Mouse (Mus musculus): ENCODE results near the gene Hoxc8. TPM values are rescaled to one million over a fixed set of nuclear protein-coding genes. Genes with fewer than 3 reads are reported as not detected.

The Hoxc8 gene
- total RNA-seq, 2 experiments from 2014 or later: not detected

GRCm38 (mm10) chr15:103032167-103032566 lies 41.8 kb downstream of the Hoxc8 start:
- intact Hi-C loops (cut with DNase I): no loop called here
- DNase-seq: no peak

- intact Hi-C loops (cut with DNase I): no loop called here
- no peak for DNase-seq
Observed at GRCm38 (mm10) chr15:103032646-103033575, 42.5 kb downstream of the Hoxc8 start.

- DNase-seq: no peak
- intact Hi-C loops (cut with DNase I): no loop called here
Observed at GRCm38 (mm10) chr15:103034043-103034806, 43.8 kb downstream of the Hoxc8 start.

GRCm38 (mm10) chr15:103034807-103035547 lies 44.6 kb downstream of the Hoxc8 start:
- DNase-seq: no peak
- intact Hi-C loops (cut with DNase I): no loop called here

- no peak for DNase-seq
- intact Hi-C loops (cut with DNase I): no loop called here
Observed at GRCm38 (mm10) chr15:103035548-103035881, 45.1 kb downstream of the Hoxc8 start.

GRCm38 (mm10) chr15:103037579-103037978 lies 47.2 kb downstream of the Hoxc8 start:
- intact Hi-C loops (cut with DNase I): no loop called here

GRCm38 (mm10) chr15:103038701-103039480 lies 48.5 kb downstream of the Hoxc8 start:
- intact Hi-C loops (cut with DNase I): no loop called here
- DNase-seq: no peak

More at GRCm38 (mm10) chr15:103037579-103037978, 47.2 kb downstream of the Hoxc8 start:
- DNase-seq: no peak

- intact Hi-C loops (cut with DNase I): no loop called here
- no peak for DNase-seq
Observed at GRCm38 (mm10) chr15:103039609-103040008, 49.2 kb downstream of the Hoxc8 start.

GRCm38 (mm10) chr15:103040601-103041000 lies 50.2 kb downstream of the Hoxc8 start:
- no peak for DNase-seq
- intact Hi-C loops (cut with DNase I): no loop called here

- intact Hi-C loops (cut with DNase I): no loop called here
- DNase-seq: no peak
Observed at GRCm38 (mm10) chr15:103041613-103042012, 51.2 kb downstream of the Hoxc8 start.

GRCm38 (mm10) chr15:103042209-103042608 lies 51.8 kb downstream of the Hoxc8 start:
- intact Hi-C loops (cut with DNase I): no loop called here
- no peak for DNase-seq

Small RNAs within 50 kb of the gene (microRNA-seq; reads per million reads assigned to microRNA genes)
- gene Mir196a-2: not detected
- gene Mir615: 2.7 reads per million

Other genes starting within 250 kb of the Hoxc8 start
- not detected for gene Hoxc13, start 69.5 kb upstream of the Hoxc8 start, total RNA-seq (2021)
- gene Hoxc12, start 53.9 kb upstream of the Hoxc8 start, total RNA-seq (2021): not detected
- not detected for gene Hoxc11, start 36.2 kb upstream of the Hoxc8 start, total RNA-seq (2021)
- gene Hoxc10, start 23.8 kb upstream of the Hoxc8 start, total RNA-seq (2021): not detected
- not detected for gene Hoxc5, start 23.2 kb upstream of the Hoxc8 start, total RNA-seq (2021)
- gene Hoxc9, start 14.2 kb upstream of the Hoxc8 start, total RNA-seq (2021): not detected
- not detected for gene Hoxc6, start 7.7 kb downstream of the Hoxc8 start, total RNA-seq (2021)
- not detected for gene Hoxc4, start 28.3 kb downstream of the Hoxc8 start, total RNA-seq (2021)
- gene Smug1, start 176.5 kb downstream of the Hoxc8 start, total RNA-seq (2021): 10 to 100 TPM; 26.4 to 27.4 TPM
- 100 to 1,000 TPM; 219 to 230 TPM for gene Cbx5, start 249.2 kb downstream of the Hoxc8 start, total RNA-seq (2021)
- gene Hnrnpa1, start 249.8 kb downstream of the Hoxc8 start, total RNA-seq (2021): 100 to 1,000 TPM; 690 to 711 TPM

Measured in left cerebral cortex, postnatal 4 days (tissue).